Mouse (Mus musculus): ENCODE data around the gene Zfp593. TPM values are rescaled to one million over a fixed set of nuclear protein-coding genes. Genes with fewer than 3 reads are reported as not detected.

Gene Zfp593
- polyA plus RNA-seq, 1 experiment, result 20.4 TPM

DNA sequence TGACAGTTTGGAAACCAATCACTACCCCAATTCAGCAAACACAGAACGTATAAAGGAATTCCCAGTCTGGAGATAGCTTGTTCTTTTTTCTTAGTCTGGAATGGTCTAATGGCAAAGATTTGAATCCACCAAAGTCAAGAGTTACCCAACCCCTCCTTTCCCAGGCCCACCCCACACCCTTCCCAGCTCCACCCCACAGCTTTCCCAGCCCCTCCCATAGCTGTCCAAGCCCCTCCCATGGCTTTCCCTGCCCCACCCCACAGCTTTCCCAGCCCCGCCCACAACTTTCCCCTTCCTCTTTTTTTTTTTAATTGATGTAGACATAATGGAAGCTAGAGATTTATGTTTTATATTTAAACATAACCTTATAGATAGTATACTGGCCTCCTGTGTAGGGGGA is 46.0 kb downstream of the Zfp593 start:
- no peak overlapping the region for H3K4me3 ChIP-seq (ENCODE audit: insufficient read depth, poor library complexity, severe bottlenecking)
- no peak overlapping the region for H3ac ChIP-seq (ENCODE audit: control insufficient read depth, insufficient read length, low read depth)
- no peaks in the 10 kb centered on the region for H3K79me2 ChIP-seq (ENCODE audit: control insufficient read depth, insufficient read depth)
- no peaks in the 10 kb centered on the region for H3K79me3 ChIP-seq (ENCODE audit: low read depth)
- no peaks in the 10 kb centered on the region for H3K36me3 ChIP-seq (ENCODE audit: control insufficient read depth, insufficient read depth)
- TF ChIP-seq FOSL1 (IDR thresholded peaks at IDR 0.05; ENCODE audit: insufficient read depth, low read length, poor library complexity, severe bottlenecking) (no peak), MYOD1 (IDR thresholded peaks at IDR 0.05; ENCODE audit: control insufficient read depth, insufficient read length, low read depth) (no peak), MYOG (IDR thresholded peaks at IDR 0.05; ENCODE audit: control insufficient read depth, extremely low read depth, insufficient read length) (no peak), USF1 (IDR thresholded peaks at IDR 0.05; ENCODE audit: low read depth) (no peak), MAX (IDR thresholded peaks at IDR 0.05) (no peak), CTCF (IDR thresholded peaks at IDR 0.05; ENCODE audit: control insufficient read depth, insufficient read depth, insufficient read length) (no peak), CEBPB (IDR thresholded peaks at IDR 0.05; ENCODE audit: low read depth) (no peak)
- peaks cover 22% of the 10 kb centered on the region for H3K27me3 ChIP-seq (ENCODE audit: control insufficient read depth, insufficient read depth, insufficient read length)

Other genes starting within 250 kb of the Zfp593 start
- gene Dhdds, start 244.7 kb downstream of the Zfp593 start, polyA plus RNA-seq (2012; fragmentation: generic; extraction: Trizol), result 27.7 TPM
- gene Lin28a, start 226.8 kb downstream of the Zfp593 start, polyA plus RNA-seq (2012; fragmentation: generic; extraction: Trizol), result not detected
- not detected for gene Zfp683, start 191.8 kb downstream of the Zfp593 start, polyA plus RNA-seq (2012; fragmentation: generic; extraction: Trizol)
- gene Crybg2, start 184.8 kb downstream of the Zfp593 start, polyA plus RNA-seq (2012; fragmentation: generic; extraction: Trizol), result not detected
- gene Cd52, start 150.5 kb downstream of the Zfp593 start, polyA plus RNA-seq (2012; fragmentation: generic; extraction: Trizol), result not detected
- gene Ubxn11, start 143.0 kb downstream of the Zfp593 start, polyA plus RNA-seq (2012; fragmentation: generic; extraction: Trizol), result 0.80 TPM
- gene Sh3bgrl3, start 116.8 kb downstream of the Zfp593 start, polyA plus RNA-seq (2012; fragmentation: generic; extraction: Trizol), result 375 TPM
- 11.2 TPM for gene Cep85, start 58.5 kb downstream of the Zfp593 start, polyA plus RNA-seq (2012; fragmentation: generic; extraction: Trizol)
- not detected for gene Gm7534, start 42.6 kb downstream of the Zfp593 start, polyA plus RNA-seq (2012; fragmentation: generic; extraction: Trizol)
- not detected for gene Catsper4, start 18.2 kb downstream of the Zfp593 start, polyA plus RNA-seq (2012; fragmentation: generic; extraction: Trizol)
- 0.02 TPM for gene Cnksr1, start 7.2 kb downstream of the Zfp593 start, polyA plus RNA-seq (2012; fragmentation: generic; extraction: Trizol)
- gene E130218I03Rik, start 1.9 kb downstream of the Zfp593 start, polyA plus RNA-seq (2012; fragmentation: generic; extraction: Trizol), result 0.36 TPM
- not detected for gene Gm30191, start 1.3 kb upstream of the Zfp593 start, polyA plus RNA-seq (2012; fragmentation: generic; extraction: Trizol)
- gene Grrp1, start 8.5 kb upstream of the Zfp593 start, polyA plus RNA-seq (2012; fragmentation: generic; extraction: Trizol), result not detected
- gene Pdik1l, start 42.3 kb upstream of the Zfp593 start, polyA plus RNA-seq (2012; fragmentation: generic; extraction: Trizol), result 2.7 TPM
- 0.19 TPM for gene Trim63, start 69.5 kb upstream of the Zfp593 start, polyA plus RNA-seq (2012; fragmentation: generic; extraction: Trizol)
- not detected for gene Slc30a2, start 97.6 kb upstream of the Zfp593 start, polyA plus RNA-seq (2012; fragmentation: generic; extraction: Trizol)
- 0.13 TPM for gene Extl1, start 138.3 kb upstream of the Zfp593 start, polyA plus RNA-seq (2012; fragmentation: generic; extraction: Trizol)
- 9.0 TPM for gene Pafah2, start 150.7 kb upstream of the Zfp593 start, polyA plus RNA-seq (2012; fragmentation: generic; extraction: Trizol)
- 349 TPM for gene Stmn1, start 222.7 kb upstream of the Zfp593 start, polyA plus RNA-seq (2012; fragmentation: generic; extraction: Trizol)

Data from C2C12 (cell line).